Mouse (Mus musculus): ENCODE measurements at regions not wholly inside any gene's neighbourhood (a gene's known extent, or its start where the extent isn't known, plus 50 kb on each side); places are given as distances from the start of the nearest gene placed in this dataset.

DNA sequence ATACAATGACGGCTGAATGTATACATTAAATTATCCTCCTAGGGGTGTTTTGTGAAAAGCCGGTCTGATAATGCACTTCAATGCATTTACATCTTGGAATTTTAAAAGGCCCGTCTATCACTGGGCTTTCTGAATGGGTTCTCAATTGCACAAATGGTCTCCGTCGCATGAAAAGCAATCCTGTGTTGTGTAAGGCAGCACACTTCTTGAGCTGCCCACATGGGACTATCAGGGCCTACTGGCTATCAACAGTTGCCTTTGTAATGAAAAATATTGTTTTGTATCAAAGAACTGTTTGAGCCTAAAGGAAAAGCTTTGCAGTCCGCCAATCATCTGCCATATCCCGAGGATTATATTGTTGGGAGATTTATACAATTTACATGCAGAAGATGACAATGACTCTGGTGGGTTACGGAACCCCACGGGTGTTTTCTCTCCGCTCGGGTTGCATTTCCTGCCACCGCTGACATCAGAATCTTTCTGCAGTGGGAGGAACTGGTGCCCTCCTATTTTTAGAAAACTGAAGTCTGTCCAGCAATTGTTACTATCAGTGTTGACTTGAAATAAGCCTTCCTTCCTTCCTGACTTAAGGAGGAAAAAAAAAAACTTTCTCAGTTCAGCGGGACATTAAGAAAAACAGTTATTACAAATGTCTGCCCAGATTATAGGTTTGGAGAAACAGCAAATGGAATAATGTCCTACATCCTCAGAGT is 118.7 kb downstream of the Tmem26 start:
- DNase-seq = peak; percentile 21

DNA sequence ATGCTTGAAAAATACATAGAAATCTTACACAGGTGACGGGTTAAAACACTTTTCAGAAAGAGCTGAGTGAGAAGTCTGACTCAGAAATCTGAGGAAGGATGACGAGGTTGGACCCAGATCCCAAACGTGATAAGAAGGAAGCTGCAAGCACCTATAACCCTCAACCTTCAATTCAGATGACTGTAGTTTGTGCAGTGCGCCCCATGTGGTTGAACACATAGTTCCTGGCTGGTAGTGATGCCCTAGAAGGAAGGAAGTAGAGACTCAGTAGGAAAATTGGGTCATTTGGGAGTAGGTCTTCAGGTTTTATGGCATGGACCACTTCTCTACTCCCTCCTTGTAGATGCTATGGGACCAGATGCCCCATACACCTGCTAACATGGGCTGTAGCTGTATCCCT is 120.6 kb downstream of the Tmem26 start:
- DNase-seq = no peak

GRCm38 (mm10) chr10:68844596-68844995 is 121.2 kb downstream of the Tmem26 start:
- no peak for DNase-seq

GRCm38 (mm10) chr10:68851153-68851552 is 127.7 kb downstream of the Tmem26 start:
- DNase-seq = no peak

DNA sequence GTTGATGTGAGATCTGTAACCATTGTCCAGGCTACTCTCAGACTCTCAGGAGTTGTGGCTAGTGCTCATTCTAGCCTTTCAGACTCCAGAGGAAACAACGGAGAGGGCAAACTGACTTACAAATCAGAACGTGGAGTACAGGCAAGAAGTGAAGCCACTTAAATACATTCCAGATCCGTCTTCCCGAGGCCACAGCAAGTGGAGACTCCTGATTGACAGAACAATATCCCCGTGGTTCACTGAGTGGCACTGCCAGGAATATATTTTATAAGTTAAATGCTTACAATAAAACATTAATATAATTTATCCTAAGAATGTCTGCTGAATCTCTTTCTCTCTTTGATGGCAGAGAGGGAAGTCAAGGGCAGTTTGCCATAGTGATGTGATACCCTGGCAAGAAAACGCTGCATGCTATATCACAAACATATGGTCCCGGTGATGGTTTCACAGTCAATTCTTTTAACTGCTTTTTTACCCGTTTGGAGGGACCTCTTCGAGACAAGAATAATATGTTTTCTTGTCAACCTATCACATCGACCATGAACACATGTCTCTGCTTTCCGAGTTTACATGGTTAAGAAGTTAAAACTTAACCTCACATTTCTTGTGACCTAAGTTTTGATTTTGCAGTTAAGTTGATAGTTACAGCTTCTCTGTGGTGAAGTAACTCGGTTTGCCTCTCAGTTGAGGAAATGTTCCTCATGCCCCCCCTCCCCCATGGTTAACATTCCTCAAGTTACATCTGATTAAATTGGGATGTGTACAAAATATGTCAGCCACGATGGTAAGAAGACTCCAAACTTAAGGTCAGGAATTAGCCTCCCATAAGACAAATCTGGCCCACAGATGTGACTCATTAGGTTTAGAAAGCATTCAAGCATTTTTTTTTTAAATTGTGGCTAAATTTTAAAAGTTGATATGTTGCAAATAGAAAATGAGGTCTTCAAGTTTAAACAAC is 132.8 kb downstream of the Tmem26 start:
- no peak for DNase-seq

GRCm38 (mm10) chr10:68864606-68865378 is 141.3 kb downstream of the Tmem26 start:
- DNase-seq = no peak

- DNase-seq = no peak
Measured at GRCm38 (mm10) chr10:68865776-68866175, 142.3 kb downstream of the Tmem26 start.

- DNase-seq = no peak
Measured at GRCm38 (mm10) chr10:68867361-68867760, 143.9 kb downstream of the Tmem26 start.

GRCm38 (mm10) chr10:68872102-68872501 is 148.7 kb downstream of the Tmem26 start:
- no peak for DNase-seq

DNA sequence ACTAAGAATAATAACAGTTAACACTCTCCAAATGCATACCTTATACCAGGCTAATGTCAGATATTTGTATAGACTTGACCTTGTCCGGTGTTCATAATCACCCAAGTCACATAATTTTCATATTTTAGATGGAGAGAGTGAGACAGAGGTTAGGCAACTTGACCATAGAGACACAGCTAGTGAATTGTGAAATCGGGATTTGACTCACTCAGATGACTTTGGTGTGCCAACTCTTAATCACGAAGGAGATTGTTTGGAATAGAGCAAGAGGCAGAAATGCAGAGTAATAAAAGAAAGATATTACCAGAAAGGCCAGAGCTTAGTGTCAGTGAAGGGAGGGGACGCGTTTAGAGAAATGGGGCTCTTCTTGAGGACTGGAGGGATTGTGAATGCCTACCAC is 152.2 kb downstream of the Tmem26 start:
- no peak for DNase-seq

GRCm38 (mm10) chr10:68893100-68893841 is 169.8 kb downstream of the Tmem26 start:
- no peak for DNase-seq

DNA sequence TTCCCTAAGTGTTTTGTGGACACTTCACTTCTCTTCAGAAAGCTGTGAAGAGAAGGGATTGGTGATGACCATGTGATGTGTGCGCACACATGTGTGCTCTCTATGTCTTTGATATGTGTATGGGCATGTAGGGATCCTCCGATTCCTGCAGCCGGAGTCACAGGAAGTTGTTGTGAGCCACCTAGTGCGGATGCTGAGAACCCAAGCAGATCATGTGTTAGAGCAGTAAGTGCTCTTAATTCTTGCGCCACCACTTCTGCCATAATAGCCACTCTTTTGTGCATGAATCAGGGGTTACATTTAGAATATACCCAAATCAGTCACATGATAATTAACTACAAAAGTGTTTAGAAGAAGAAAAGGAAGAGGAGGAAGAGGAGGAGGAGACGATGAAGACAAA is 170.7 kb downstream of the Tmem26 start:
- no peak for DNase-seq

DNA sequence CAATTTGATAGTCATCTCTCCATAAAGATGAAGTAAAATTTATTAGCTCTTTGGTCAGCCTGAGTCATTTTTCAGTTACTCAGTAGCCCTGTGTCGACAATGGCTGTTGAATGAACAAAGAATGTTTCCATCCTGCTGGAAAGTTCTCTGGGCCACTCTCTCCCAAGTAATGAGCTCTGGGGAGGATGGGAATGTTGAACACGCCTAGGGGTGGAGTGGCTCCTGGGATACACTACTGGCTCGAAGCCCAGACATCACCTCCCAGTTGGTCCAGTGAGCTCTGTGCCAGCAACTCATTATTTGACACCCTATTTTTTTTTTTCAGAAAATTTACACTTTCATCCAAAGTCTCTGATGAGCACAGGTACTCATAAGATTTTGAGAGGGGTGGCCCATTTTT is 174.1 kb downstream of the Tmem26 start:
- DNase-seq = peak; percentile 15

- no peak for DNase-seq
Measured at GRCm38 (mm10) chr10:68901168-68901567, 177.7 kb downstream of the Tmem26 start.

- peak; percentile 23 for DNase-seq
Measured at GRCm38 (mm10) chr10:68902670-68903069, 179.2 kb downstream of the Tmem26 start.

DNA sequence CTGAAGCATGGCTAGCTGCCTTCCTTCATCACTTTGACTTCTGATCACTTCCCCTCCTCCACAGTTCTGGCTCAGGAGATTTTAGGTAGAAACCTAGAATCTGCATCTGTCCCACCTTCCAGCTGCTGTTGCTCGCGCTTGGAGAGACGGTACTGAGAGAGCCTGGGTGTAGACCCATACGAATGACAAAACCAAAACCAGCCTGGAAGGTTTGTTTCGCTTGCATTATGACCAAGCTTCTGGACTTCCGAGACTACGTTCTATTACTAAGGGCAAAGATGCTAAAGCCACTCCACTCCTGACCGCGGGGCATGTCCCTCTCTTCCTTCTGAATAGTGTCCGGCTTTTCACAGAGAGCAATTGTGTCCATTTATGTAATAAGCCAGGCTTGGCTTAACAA is 180.9 kb downstream of the Tmem26 start:
- no peak for DNase-seq

DNA sequence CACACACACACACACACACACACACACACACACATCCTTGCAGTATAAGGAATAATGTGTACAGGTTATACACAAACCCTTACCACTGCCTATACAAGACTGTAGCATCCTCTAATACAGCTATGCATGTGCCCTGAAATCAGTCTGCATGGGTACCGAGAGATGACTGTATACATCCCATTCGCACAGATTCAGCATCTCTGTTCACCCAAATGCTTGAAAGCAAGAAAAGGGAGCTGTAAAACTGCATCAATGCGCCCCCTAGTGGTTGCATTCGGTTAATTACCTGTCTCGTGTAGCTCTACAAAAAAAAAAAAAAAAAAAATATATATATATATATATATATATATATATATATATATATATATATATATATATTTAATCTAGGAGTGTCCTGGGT is 184.8 kb downstream of the Tmem26 start:
- DNase-seq = peak; percentile 8

DNA sequence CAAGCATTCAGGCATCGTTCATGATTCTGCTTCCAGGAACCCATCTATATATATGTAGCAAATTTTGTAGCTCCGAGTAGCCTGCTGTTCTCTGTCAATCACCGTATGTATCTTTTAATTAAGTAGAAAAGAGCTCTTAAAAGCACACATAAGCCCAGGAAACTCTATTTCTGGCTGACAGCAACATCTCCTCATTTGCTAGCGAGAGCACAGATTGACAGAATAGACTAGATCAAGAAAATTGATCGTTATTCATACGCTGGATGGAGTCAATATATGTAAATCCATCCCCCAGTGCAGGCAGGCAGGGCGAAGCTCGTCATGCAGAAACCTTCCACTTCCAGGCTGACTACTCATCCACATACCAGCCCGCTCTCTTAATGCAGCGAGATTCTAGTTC is 185.6 kb downstream of the Tmem26 start:
- DNase-seq = no peak

- no peak for DNase-seq
Measured at GRCm38 (mm10) chr10:68916147-68916546, 192.7 kb downstream of the Tmem26 start.

DNA sequence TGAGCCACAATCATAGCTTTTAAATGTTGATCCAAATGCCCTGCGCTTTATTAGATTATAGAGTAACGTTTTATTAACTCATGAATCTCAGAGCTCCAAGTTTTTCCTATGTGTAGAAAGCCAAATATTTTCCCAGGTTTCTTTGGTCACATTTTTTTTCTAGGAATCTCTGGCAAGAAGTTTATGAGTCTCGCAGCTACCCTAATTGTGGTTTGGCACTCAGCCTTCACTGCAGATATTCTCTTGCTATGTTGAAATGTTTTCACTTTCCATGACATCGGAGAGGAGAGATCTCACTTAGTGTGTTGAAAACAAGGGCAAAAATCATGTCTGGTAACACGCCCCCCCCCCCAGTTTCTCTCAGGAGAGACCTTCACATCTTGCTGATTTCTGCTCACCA is 212.4 kb downstream of the Tmem26 start:
- DNase-seq = no peak

DNA sequence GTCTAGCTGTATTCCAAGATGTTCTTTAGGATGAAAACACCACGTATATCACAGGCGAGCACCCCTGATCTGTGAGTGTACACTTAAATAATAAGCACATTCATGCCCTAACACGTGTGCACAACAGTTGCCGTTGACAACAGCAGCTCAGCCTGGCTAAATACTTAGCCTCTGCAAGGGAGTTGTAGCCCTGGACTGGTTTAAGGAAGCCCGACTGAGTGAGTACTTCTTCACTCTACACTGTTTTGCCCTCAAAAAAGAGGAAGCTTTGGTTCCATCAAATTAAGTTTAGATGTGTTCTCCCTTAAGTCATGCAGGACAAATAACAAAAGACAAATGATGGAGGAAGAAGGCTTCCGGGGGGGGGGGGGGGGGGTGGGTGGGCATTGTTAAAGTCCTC is 208.0 kb upstream of the Rhobtb1 start:
- no peak for DNase-seq

DNA sequence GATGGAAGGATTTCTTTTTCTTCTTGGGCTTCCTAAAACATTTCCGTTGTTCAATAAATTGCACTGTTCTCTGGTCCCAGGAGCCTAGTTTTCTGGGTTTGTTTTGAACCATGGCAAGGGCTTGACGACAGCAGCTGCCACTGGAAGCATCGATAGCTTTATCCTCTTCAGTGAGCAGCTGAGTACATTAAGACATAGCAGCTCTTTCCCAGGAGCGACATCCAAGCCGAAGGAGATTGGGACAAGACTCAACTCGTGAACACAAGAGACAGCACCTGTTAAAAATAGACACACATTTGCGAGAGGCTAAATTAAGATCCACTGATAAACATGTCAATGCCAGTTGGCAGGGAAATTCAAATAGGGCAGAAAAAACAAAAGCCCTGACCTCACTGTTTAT is 194.7 kb upstream of the Rhobtb1 start:
- no peak for DNase-seq

DNA sequence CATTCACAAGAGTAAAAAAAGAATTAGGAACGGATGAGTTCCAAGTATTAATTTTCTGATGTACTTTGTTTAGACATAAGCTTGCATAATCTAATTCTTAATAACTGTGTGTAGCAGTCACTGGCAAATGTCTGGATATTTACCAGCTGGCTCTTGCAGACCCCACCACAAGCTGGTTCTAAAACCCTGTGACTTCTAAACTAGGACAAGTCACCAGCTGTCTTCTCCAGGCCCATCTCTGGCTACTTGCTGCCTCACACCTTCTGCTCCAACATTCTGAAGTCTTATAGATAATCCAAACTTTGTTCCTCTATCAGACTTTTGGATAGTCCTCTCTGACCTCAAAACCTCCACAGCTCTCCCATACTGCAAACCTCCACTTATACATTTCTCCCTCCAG is 189.9 kb upstream of the Rhobtb1 start:
- no peak for DNase-seq

Measured in kidney, adult 11 months (tissue).